18 mouse cellular contexts compared by ENCODE assay signal in genomic region chr14:57859520-57859919, GRCm38 (mm10). TPM values are rescaled to one million over a fixed set of nuclear protein-coding genes. Genes with fewer than 3 reads are reported as not detected.
DNase-seq lines count a peak whose midpoint lies in the region; ATAC-seq and TF ChIP-seq lines count a peak whose summit lies in the region.
"Had no signal": no experiment of that assay in that cellular context is flagged by ENCODE, and none has a peak within 500 bp of the region (broad histone marks: within the 10 kb centered on the region; RNA-seq: fewer than 3 reads in every experiment).

No protein-coding gene starts in this region.

- H3K4me3 ChIP-seq in heart, embryonic 13.5 days = no peak overlapping the region
- H3K4me3 ChIP-seq in kidney, embryonic 16.5 days (ENCODE audit: low read length) = no peak overlapping the region
- no peak overlapping the region for H3K4me3 ChIP-seq in lung, postnatal 0 days (ENCODE audit: low read depth, low read length)
- H3K4me3 ChIP-seq: hindbrain, embryonic 13.5 days; liver, embryonic 13.5 days; neural tube, embryonic 15.5 days had no signal

- TF ChIP-seq EP300 in lung, postnatal 0 days (IDR thresholded peaks at IDR 0.05) = no peak

- peaks cover 76% of the 10 kb centered on the region for H3K36me3 ChIP-seq in heart, embryonic 13.5 days
- H3K36me3 ChIP-seq in kidney, embryonic 16.5 days (ENCODE audit: insufficient read depth, low read length) = peaks cover 11% of the 10 kb centered on the region; the same call in 1 of the 2 replicates
- H3K36me3 ChIP-seq in lung, postnatal 0 days (ENCODE audit: insufficient read depth, low read length) = 0 out of 2 replicates have a peak, but pooled peaks cover 6% of the 10 kb centered on the region

- ATAC-seq in heart, embryonic 13.5 days (ENCODE audit: extremely low read depth, insufficient number of reproducible peaks, low FRiP score, low TSS enrichment) = no peak
- ATAC-seq in kidney, embryonic 16.5 days (ENCODE audit: low FRiP score, low TSS enrichment) = peak; percentile 69
- peak; percentile 21 for ATAC-seq in lung, postnatal 0 days
- ATAC-seq: forebrain, embryonic 14.5 days; intestine, postnatal 0 days had no signal

- H3K9me3 ChIP-seq in heart, embryonic 13.5 days = no peaks in the 10 kb centered on the region
- H3K9me3 ChIP-seq in kidney, embryonic 16.5 days (ENCODE audit: low read length) = no peaks in the 10 kb centered on the region
- H3K9me3 ChIP-seq in lung, postnatal 0 days (ENCODE audit: low read length) = no peaks in the 10 kb centered on the region
- H3K9me3 ChIP-seq: hindbrain, embryonic 13.5 days; liver, embryonic 13.5 days; neural tube, embryonic 15.5 days had no signal

- TF ChIP-seq POLR2A in brain, embryonic 14.5 days (IDR thresholded peaks at IDR 0.05; ENCODE audit: borderline replicate concordance, extremely low read depth, insufficient read depth, insufficient read length, poor library complexity, severe bottlenecking) = no peak

- no peak for TF ChIP-seq CTCF in lung, postnatal 0 days (IDR thresholded peaks at IDR 0.05)
- no peak for TF ChIP-seq CTCF in brain, embryonic 14.5 days (IDR thresholded peaks at IDR 0.05; ENCODE audit: borderline replicate concordance, extremely low read depth, insufficient read depth, insufficient read length)

- no peak overlapping the region for H3K4me2 ChIP-seq in heart, embryonic 13.5 days
- no peak overlapping the region for H3K4me2 ChIP-seq in kidney, embryonic 16.5 days (replicated peaks; ENCODE audit: low read depth, low read length)
- no peak overlapping the region for H3K4me2 ChIP-seq in lung, postnatal 0 days (replicated peaks; ENCODE audit: low read depth, low read length)
- H3K4me2 ChIP-seq: hindbrain, embryonic 13.5 days; liver, embryonic 13.5 days; neural tube, embryonic 15.5 days had no signal

- no peak overlapping the region for H3K9ac ChIP-seq in heart, embryonic 13.5 days
- no peak overlapping the region for H3K9ac ChIP-seq in kidney, embryonic 16.5 days (replicated peaks; ENCODE audit: low read length)
- no peak overlapping the region for H3K9ac ChIP-seq in lung, postnatal 0 days (replicated peaks; ENCODE audit: low read depth)
- H3K9ac ChIP-seq: hindbrain, embryonic 13.5 days; liver, embryonic 13.5 days; neural tube, embryonic 15.5 days had no signal

- peaks cover 14% of the 10 kb centered on the region for H3K4me1 ChIP-seq in heart, embryonic 13.5 days
- H3K4me1 ChIP-seq in kidney, embryonic 16.5 days (ENCODE audit: insufficient read depth, low read length) = no peaks in the 10 kb centered on the region
- H3K4me1 ChIP-seq in lung, postnatal 0 days (ENCODE audit: insufficient read depth, low read depth, low read length) = no peaks in the 10 kb centered on the region
- H3K4me1 ChIP-seq: hindbrain, embryonic 13.5 days; liver, embryonic 13.5 days; neural tube, embryonic 15.5 days had no signal

- H3K27me3 ChIP-seq in heart, embryonic 13.5 days (replicated peaks) = no peaks in the 10 kb centered on the region
- no peaks in the 10 kb centered on the region for H3K27me3 ChIP-seq in kidney, embryonic 16.5 days (ENCODE audit: insufficient read depth, low read length)
- H3K27me3 ChIP-seq in lung, postnatal 0 days (replicated peaks; ENCODE audit: insufficient read depth, low read length) = no peaks in the 10 kb centered on the region
- H3K27me3 ChIP-seq: hindbrain, embryonic 13.5 days; liver, embryonic 13.5 days; neural tube, embryonic 15.5 days had no signal

- no peak for DNase-seq in heart, adult 11 months
- DNase-seq in kidney, adult 8-10 months = no peak
- DNase-seq in lung, postnatal 0 days (ENCODE audit: low spot score) = peak; percentile 25
- DNase-seq in lung, postnatal 25 days (ENCODE audit: low spot score) = no peak
- peak; percentile 48 for DNase-seq in brain, embryonic 14.5 days (ENCODE audit: low read depth)
- DNase-seq in urinary bladder, adult 2 months (ENCODE audit: low spot score) = no peak
- DNase-seq: adrenal gland, adult 2 months; B cell, adult 2 months; cerebellum, postnatal 10 days; embryo, embryonic 11 days; liver, embryonic 13.5 days; thymus, adult 18-20 months had no signal

- peak overlapping the region; percentile 3; the same call in 1 of the 2 replicates for H3K27ac ChIP-seq in heart, embryonic 13.5 days (replicated peaks)
- H3K27ac ChIP-seq in kidney, embryonic 16.5 days (ENCODE audit: low read length) = peak overlapping the region; percentile 50; the same call in 1 of the 2 replicates
- H3K27ac ChIP-seq in lung, postnatal 0 days (ENCODE audit: low read length) = no peak overlapping the region
- H3K27ac ChIP-seq: hindbrain, embryonic 13.5 days; liver, embryonic 13.5 days; neural tube, embryonic 15.5 days had no signal

RNA-seq across cellular contexts. Expression of gene Zdhhc20, which starts 30.6 kb away (rescaled TPM):
- polyA plus RNA-seq in heart, embryonic 13.5 days (2015; fragmentation: Nextera tagmentation; extraction: Ambion mirVana) = 41.1 and 42.4 TPM in 2 replicates
- 64.9 and 67.9 TPM in 2 replicates for polyA plus RNA-seq in kidney, embryonic 16.5 days (2015; fragmentation: Nextera tagmentation; extraction: Ambion mirVana)
- 57.2 and 64.6 TPM in 2 replicates for polyA plus RNA-seq in lung, postnatal 0 days (2015; fragmentation: Nextera tagmentation; extraction: Ambion mirVana)
- polyA plus RNA-seq in brain, embryonic 14.5 days (2012; rRNA removed) = 24.8 and 26.4 TPM in 2 replicates
- polyA plus RNA-seq in urinary bladder, adult 2 months (2012; rRNA removed) = 29.8 and 31.0 TPM in 2 replicates

RNA-seq across cellular contexts. Expression of gene Mrpl57, which starts 33.5 kb away (rescaled TPM):
- 123 and 135 TPM in 2 replicates for polyA plus RNA-seq in heart, embryonic 13.5 days (2015; fragmentation: Nextera tagmentation; extraction: Ambion mirVana)
- 160 and 161 TPM in 2 replicates for polyA plus RNA-seq in kidney, embryonic 16.5 days (2015; fragmentation: Nextera tagmentation; extraction: Ambion mirVana)
- 163 and 210 TPM in 2 replicates for polyA plus RNA-seq in lung, postnatal 0 days (2015; fragmentation: Nextera tagmentation; extraction: Ambion mirVana)
- 68.6 and 99.8 TPM in 2 replicates for polyA plus RNA-seq in brain, embryonic 14.5 days (2012; rRNA removed)
- 63.2 and 78.3 TPM in 2 replicates for polyA plus RNA-seq in urinary bladder, adult 2 months (2012; rRNA removed)

RNA-seq across cellular contexts. Expression of gene Ska3, which starts 33.5 kb away (rescaled TPM):
- polyA plus RNA-seq in heart, embryonic 13.5 days (2015; fragmentation: Nextera tagmentation; extraction: Ambion mirVana) = 26.9 and 27.0 TPM in 2 replicates
- 40.5 and 42.1 TPM in 2 replicates for polyA plus RNA-seq in kidney, embryonic 16.5 days (2015; fragmentation: Nextera tagmentation; extraction: Ambion mirVana)
- polyA plus RNA-seq in lung, postnatal 0 days (2015; fragmentation: Nextera tagmentation; extraction: Ambion mirVana) = 1.8 and 2.2 TPM in 2 replicates
- polyA plus RNA-seq in brain, embryonic 14.5 days (2012; rRNA removed) = 6.2 and 7.3 TPM in 2 replicates
- polyA plus RNA-seq in urinary bladder, adult 2 months (2012; rRNA removed) = 0.50 and 1.1 TPM in 2 replicates

Comparison
In these comparisons a context has a peak if more than half of its experiments do, and no peak if none do; other contexts are left out.
1. DNase-seq: peak in lung, postnatal 0 days (single experiment) and brain, embryonic 14.5 days (single experiment); none in heart, adult 11 months (single experiment), kidney, adult 8-10 months (0 of 2), lung, postnatal 25 days (single experiment) and urinary bladder, adult 2 months (single experiment).